Mouse (Mus musculus) lung, postnatal 36 days (tissue): ENCODE measurements around the gene Wdr18.

Experiments used
- DNase-seq: peaks from one replicate; pipeline ENCODE4 v3.0.0; 2022; ENCODE audit warnings: mixed read lengths

The Wdr18 gene

GRCm38 (mm10) chr10:79927324-79928029 lies 32.5 kb upstream of the Wdr18 start:
- DNase-seq, result peak; percentile 58

GRCm38 (mm10) chr10:79928030-79928694 lies 31.8 kb upstream of the Wdr18 start:
- peak; percentile 69 for DNase-seq

- DNase-seq, result no peak
These were observed 30.8 kb upstream of the Wdr18 start for GRCm38 (mm10) chr10:79928907-79929701.

- no peak for DNase-seq
These were observed 29.8 kb upstream of the Wdr18 start for GRCm38 (mm10) chr10:79929967-79930825.

GRCm38 (mm10) chr10:79930826-79931186 lies 29.1 kb upstream of the Wdr18 start:
- DNase-seq, result no peak

GRCm38 (mm10) chr10:79931797-79932196 lies 28.2 kb upstream of the Wdr18 start:
- no peak for DNase-seq

GRCm38 (mm10) chr10:79932736-79933135 lies 27.2 kb upstream of the Wdr18 start:
- DNase-seq, result peak; percentile 78

- no peak for DNase-seq
These were observed 26.7 kb upstream of the Wdr18 start for GRCm38 (mm10) chr10:79933145-79933679.

- no peak for DNase-seq
These were observed 26.1 kb upstream of the Wdr18 start for GRCm38 (mm10) chr10:79933861-79934260.

- peak; percentile 94 for DNase-seq
These were observed 25.7 kb upstream of the Wdr18 start for GRCm38 (mm10) chr10:79934272-79934721.

- no peak for DNase-seq
These were observed 25.0 kb upstream of the Wdr18 start for GRCm38 (mm10) chr10:79934794-79935569.

- DNase-seq, result no peak
These were observed 23.6 kb upstream of the Wdr18 start for GRCm38 (mm10) chr10:79936284-79936910.

GRCm38 (mm10) chr10:79936911-79937441 lies 23.0 kb upstream of the Wdr18 start:
- DNase-seq, result peak; percentile 94

- no peak for DNase-seq
These were observed 22.0 kb upstream of the Wdr18 start for GRCm38 (mm10) chr10:79937775-79938526.

- DNase-seq, result peak; percentile 67
These were observed 19.2 kb upstream of the Wdr18 start for GRCm38 (mm10) chr10:79940749-79941148.

GRCm38 (mm10) chr10:79942988-79943387 lies 17.0 kb upstream of the Wdr18 start:
- DNase-seq, result no peak

GRCm38 (mm10) chr10:79943471-79943901 lies 16.5 kb upstream of the Wdr18 start:
- DNase-seq, result no peak

- peak; percentile 55 for DNase-seq
These were observed 14.3 kb upstream of the Wdr18 start for GRCm38 (mm10) chr10:79945507-79946234.

- no peak for DNase-seq
These were observed 13.1 kb upstream of the Wdr18 start for GRCm38 (mm10) chr10:79946752-79947322.
